Mouse (Mus musculus): ENCODE measurements at regions not wholly inside any gene's neighbourhood (a gene's known extent, or its start where the extent isn't known, plus 50 kb on each side); places are given as distances from the start of the nearest gene placed in this dataset.
"Not testable (repeated sequence)": the region's sequence is repeated elsewhere in the genome, so short reads cannot be mapped to it uniquely, and the experiment has no call there.

DNA sequence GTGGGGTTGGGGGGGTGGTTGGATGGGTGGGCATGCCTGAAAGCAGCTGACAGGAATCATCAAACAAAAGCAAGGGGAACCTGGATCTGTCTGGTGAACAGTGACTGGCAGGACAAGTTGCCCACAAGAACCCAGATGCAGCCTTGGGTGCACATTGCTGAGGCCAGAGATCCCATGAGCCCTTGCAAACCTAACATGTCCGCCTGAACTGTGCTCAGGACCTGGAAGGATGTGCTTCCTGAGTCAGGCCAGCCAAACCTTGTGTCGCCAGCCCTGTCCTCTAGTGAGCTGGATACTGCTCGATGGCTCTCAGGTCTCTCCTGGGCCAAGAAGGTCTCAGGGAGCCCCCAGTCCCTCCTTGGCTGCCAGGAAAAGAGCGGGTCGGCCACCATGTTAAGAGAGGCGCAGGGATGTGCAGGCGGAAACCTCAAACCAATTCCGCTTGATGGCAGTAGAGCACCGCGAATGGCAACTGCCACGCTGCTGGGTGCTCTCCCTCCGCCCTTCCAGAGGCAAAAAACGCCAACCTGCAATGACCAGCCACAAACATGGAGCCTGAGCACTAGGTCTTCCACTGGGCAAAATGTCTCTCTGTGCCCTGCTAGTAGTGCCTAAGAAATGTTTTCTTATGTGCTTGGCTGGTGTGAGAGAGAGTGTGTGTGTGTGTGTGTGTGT is 140.2 kb downstream of the Pls3 start:
- peak in 1 of 2 experiments; percentile 71 for DNase-seq
- intact Hi-C loops (cut with DNase I): not testable (repeated sequence)

- DNase-seq: peak in 1 of 2 experiments; percentile 89
- intact Hi-C loops (cut with DNase I): not testable (repeated sequence)
Measured at GRCm38 (mm10) chrX:75733651-75734050, 141.3 kb downstream of the Pls3 start.

DNA sequence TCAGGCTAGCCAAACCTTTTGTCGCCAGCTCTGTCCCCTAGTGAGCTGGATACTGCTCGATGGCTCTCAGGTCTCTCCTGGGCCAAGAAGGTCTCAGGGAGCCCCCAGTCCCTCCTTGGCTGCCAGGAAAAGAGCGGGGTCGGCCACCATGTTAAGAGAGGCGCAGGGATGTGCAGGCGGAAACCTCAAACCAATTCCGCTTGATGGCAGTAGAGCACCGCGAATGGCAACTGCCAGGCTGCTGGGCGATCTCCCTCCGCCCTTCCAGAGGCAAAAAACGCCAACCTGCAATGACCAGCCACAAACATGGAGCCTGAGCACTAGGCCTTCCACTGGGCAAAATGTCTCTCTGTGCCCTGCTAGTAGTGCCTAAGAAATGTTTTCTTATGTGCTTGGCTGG is 145.2 kb downstream of the Pls3 start:
- peak in 1 of 2 experiments; percentile 72 for DNase-seq
- intact Hi-C loops (cut with DNase I): not testable (repeated sequence)

DNA sequence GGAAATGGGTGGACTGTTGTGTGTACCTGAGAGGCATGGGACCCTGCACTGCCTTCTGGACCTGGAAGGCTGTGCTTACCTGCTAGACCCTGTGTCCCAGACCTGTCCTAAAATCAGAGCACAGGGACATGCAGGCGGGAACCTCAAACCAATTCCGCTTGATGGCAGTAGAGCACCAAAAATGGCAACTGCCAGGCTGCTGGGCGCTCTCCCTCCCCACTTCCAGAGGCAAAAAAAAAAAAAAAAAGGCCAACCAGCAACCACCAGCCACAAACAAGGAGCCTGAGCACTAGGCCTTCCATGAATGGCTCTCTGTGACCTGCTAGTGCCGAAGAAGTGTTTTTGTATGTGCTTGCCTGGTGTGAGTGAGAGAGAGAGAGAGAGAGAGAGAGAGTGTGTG is 146.5 kb downstream of the Pls3 start:
- DNase-seq: peak in 1 of 2 experiments; percentile 20
- intact Hi-C loops (cut with DNase I): no loop called here

- peak in 1 of 2 experiments; percentile 3 for DNase-seq
- intact Hi-C loops (cut with DNase I): loop anchor here (5.0 kb wide), 1 partner anchor 49 kb away; no protein-coding TSS in a partner anchor
Measured at GRCm38 (mm10) chrX:75723542-75723941, 145.5 kb upstream of the Rab39b start.

GRCm38 (mm10) chrX:75699949-75700348 is 121.9 kb upstream of the Rab39b start:
- no peak for DNase-seq
- intact Hi-C loops (cut with DNase I): no loop called here

GRCm38 (mm10) chrX:75675271-75675670 is 97.2 kb upstream of the Rab39b start:
- intact Hi-C loops (cut with DNase I): loop anchor here (10.0 kb wide), 1 partner anchor 120 kb away; no protein-coding TSS in a partner anchor
- not testable (repeated sequence) for DNase-seq

GRCm38 (mm10) chrX:75673920-75674665 is 96.1 kb upstream of the Rab39b start:
- DNase-seq: peak; percentile 94 to 97
- intact Hi-C loops (cut with DNase I): loop anchor here (5.0 to 10.0 kb wide), 2 partner anchors 121 to 528 kb away; no protein-coding TSS in a partner anchor

- no peak for DNase-seq
- intact Hi-C loops (cut with DNase I): loop anchor here (5.0 to 10.0 kb wide), 2 partner anchors 121 to 529 kb away; no protein-coding TSS in a partner anchor
Measured at GRCm38 (mm10) chrX:75673586-75673919, 95.5 kb upstream of the Rab39b start.

DNA sequence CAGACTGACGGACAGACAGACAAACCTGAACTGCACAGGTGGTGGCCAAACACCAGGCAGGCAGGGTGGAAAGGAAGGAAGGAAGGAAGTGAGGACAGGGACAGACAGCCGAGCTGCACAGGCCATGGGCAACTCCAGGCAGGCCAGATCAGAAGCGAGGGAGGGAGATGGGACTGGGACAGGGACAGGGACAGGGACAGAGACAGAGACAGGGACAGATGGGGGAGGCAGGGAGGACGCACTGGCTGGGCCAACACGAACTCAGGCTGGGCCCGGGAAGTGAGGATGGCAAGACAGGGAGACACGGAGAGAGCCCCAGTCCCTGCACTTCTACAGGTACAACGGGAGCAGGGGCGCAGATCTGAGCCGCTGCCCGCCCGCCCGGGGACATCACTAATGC is 94.9 kb upstream of the Rab39b start:
- intact Hi-C loops (cut with DNase I): loop anchor here (5.0 to 10.0 kb wide), 2 partner anchors 122 to 529 kb away; no protein-coding TSS in a partner anchor
- peak in 1 of 2 experiments; percentile 0 for DNase-seq

- intact Hi-C loops (cut with DNase I): no loop called here
- no peak for DNase-seq
Measured at GRCm38 (mm10) chrX:75667636-75668035, 89.6 kb upstream of the Rab39b start.

DNA sequence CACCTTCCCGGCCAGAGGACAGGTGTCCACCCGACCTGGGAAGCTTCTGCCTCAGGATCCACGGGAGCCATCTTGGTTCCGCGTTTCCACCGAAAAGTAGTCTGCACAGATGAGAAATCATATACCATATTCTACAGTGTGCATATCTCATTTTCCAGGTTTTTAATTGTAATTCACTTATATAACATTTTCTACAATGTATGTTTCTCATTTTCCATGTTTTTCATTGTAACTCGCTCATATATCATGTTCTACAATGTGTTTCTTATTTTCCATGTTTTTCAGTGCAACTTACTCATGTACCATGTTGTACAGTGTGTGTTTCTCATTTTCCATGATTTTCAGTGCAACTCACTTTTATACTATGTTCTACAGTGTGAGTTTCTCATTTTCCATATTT is 65.4 kb upstream of the Rab39b start:
- intact Hi-C loops (cut with DNase I): no loop called here
- DNase-seq: no peak
